Mouse (Mus musculus) neural tube, embryonic 11.5 days (tissue): ENCODE results near the gene Klrb1b. TPM values are rescaled to one million over a fixed set of nuclear protein-coding genes. Genes with fewer than 3 reads are reported as not detected.
A peak's percentile ranks its signal among the peaks of the same experiment; 100 is the strongest.

Experiments
- ATAC-seq: fragments of 200-750 bp; cut with Nextera tagmentation; 2 replicates; pipeline ENCODE4 v1.8.0; 2017; ENCODE audit warnings: moderate number of reproducible peaks, mild to moderate bottlenecking, moderate TSS enrichment, moderate library complexity; ENCODE audit not compliant: insufficient read depth, low FRiP score, low TSS enrichment
- DNase-seq: peaks from one replicate; pipeline ENCODE4 v3.0.0-alpha.2; 2015; ENCODE audit warnings: low spot score
- H3K27ac ChIP-seq: fragments of 300-500 bp; sonication (generic); 2 replicates; pipeline ENCODE4 v1.5.1; 2014; ENCODE audit warnings: low read depth, mild to moderate bottlenecking, low read length
- H3K27me3 ChIP-seq: fragments of 300-500 bp; sonication (generic); 2 replicates; pipeline ENCODE4 v1.6.1; 2014; ENCODE audit warnings: mild to moderate bottlenecking, low read length, mixed read lengths; ENCODE audit not compliant: control insufficient read depth, insufficient read depth
- H3K36me3 ChIP-seq: fragments of 300-500 bp; sonication (generic); 2 replicates; pipeline ENCODE4 v1.6.1; 2014; ENCODE audit warnings: mild to moderate bottlenecking, low read length, moderate library complexity, mixed read lengths; ENCODE audit not compliant: control insufficient read depth, insufficient read depth
- H3K4me1 ChIP-seq: fragments of 300-500 bp; sonication (generic); 2 replicates; pipeline ENCODE4 v1.6.1; 2014; ENCODE audit warnings: low read length, mixed read lengths; ENCODE audit not compliant: control insufficient read depth, insufficient read depth
- H3K4me2 ChIP-seq: fragments of 300-500 bp; sonication (generic); 2 replicates; pipeline ENCODE4 v1.6.1; 2014; ENCODE audit warnings: low read depth, mild to moderate bottlenecking, moderate library complexity
- H3K4me3 ChIP-seq: fragments of 300-500 bp; sonication (generic); 2 replicates; pipeline ENCODE4 v1.5.1; 2014; ENCODE audit warnings: low read depth, low read length
- H3K9ac ChIP-seq: fragments of 300-500 bp; sonication (generic); 2 replicates; pipeline ENCODE4 v1.6.1; 2014; ENCODE audit warnings: mild to moderate bottlenecking, low read length
- H3K9me3 ChIP-seq: fragments of 300-500 bp; sonication (generic); 2 replicates; pipeline ENCODE4 v1.6.1; 2016; ENCODE audit warnings: low read length; ENCODE audit not compliant: control insufficient read depth
- WGBS: fragments of 180-500 bp; shearing (Covaris S2); extraction: QIAGEN DNeasy Blood & Tissue Kit; methylation state at CpG from one replicate; pipeline ENCODE4 v1.1.7; 2014; 5-methylcytosine and 5-hydroxymethylcytosine counted together
- polyA plus RNA-seq: library from polyadenylated mRNA; unstranded; fragments of >200 nt; fragmentation: Nextera tagmentation; extraction: Ambion mirVana; gene quantifications from 2 replicates; pipeline ENCODE4 v1.2.1, GENCODE M21; 2014

Gene Klrb1b
- 0.16 TPM in 1 of 2 replicates, not detected in the other for polyA plus RNA-seq

GRCm38 (mm10) chr6:128826132-128826531 is at the start of gene Klrb1b, which contains the start of gene Gm44511:
Klrb1b (minus strand) TSS chr6:128826331.
Gm44511 (minus strand) TSS chr6:128826315.
- WGBS = 93% methylated on average over 6 of the region's 6 CpGs
- H3K9me3 ChIP-seq = no peaks in the 10 kb centered on the region
- DNase-seq (no peak), ATAC-seq (no peak)
- no peaks in the 10 kb centered on the region for H3K36me3 ChIP-seq
- H3K4me2 ChIP-seq = no peak within 1 kb of the TSS
- no peak within 1 kb of the TSS for H3K27ac ChIP-seq
- H3K4me3 ChIP-seq = no peak within 1 kb of the TSS
- no peak within 1 kb of the TSS for H3K9ac ChIP-seq
- no peaks in the 10 kb centered on the region for H3K27me3 ChIP-seq
- H3K4me1 ChIP-seq = no peaks in the 10 kb centered on the region

DNA sequence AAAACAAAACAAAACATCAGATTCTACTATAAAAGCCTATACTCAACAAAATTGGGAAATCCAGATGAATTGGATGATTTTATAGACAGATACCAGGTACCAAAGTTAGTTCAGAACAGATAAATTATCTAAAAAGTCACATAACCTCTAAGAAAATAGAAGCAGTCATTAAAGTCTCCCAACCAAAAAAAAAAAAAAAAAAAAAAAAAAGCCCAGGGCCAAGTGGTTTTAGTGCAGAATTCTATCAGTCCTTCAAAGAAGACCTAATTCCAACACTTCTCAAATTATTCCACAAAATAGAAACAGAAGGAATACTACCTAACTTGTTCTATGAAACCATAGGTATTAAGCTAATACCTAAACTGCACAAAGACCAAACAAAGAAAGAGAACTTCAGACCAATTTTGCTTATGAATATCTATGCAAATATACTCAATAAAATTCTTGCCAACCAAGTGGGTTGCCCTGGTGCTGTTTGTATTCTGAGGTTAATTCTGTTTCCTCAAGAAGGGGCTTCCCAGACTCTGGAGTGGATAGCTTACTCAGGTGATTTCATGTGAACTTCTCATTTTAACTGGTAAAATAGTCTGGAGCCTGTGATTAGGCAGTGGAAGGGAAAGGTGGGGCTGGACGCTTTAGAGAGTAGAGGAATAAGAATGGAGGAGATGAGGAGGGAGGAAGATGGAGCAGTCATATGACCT is 45.9 kb upstream of the Klrb1b start:
- Histone ChIP-seq H3K36me3 (no peaks in the 10 kb centered on the region), H3K27ac (no peak overlapping the region), H3K27me3 (no peaks in the 10 kb centered on the region), H3K4me2 (no peak overlapping the region), H3K9me3 (no peaks in the 10 kb centered on the region), H3K9ac (no peak overlapping the region), H3K4me3 (no peak overlapping the region), H3K4me1 (no peaks in the 10 kb centered on the region)
- WGBS = 92% methylated on average over 1 of the region's 1 CpGs
- ATAC-seq (no peak), DNase-seq (no peak)

DNA sequence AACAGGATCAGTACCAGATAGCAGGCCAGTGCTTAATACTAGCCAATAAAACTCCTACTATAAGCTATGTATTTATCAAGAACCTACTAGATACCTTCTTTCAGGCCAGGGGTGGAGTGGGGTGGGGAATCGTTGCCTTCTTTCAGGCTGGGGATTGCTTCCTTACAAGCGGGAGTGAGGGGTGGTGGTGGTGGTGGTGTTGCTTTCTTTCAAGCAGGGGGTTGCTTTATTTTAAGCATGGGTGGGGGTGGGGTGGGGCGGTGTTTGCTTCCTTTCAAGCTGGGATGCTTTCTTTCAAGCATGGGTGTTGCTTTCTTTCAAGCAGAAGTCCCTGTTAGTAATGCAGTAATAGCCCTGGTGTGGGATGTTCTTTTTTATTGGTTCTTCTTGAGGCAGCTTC is 42.7 kb upstream of the Klrb1b start:
- Histone ChIP-seq H3K27ac (no peak overlapping the region), H3K4me2 (no peak overlapping the region), H3K9me3 (no peaks in the 10 kb centered on the region), H3K36me3 (no peaks in the 10 kb centered on the region), H3K9ac (no peak overlapping the region), H3K4me1 (no peaks in the 10 kb centered on the region), H3K4me3 (no peak overlapping the region), H3K27me3 (no peaks in the 10 kb centered on the region)
- ATAC-seq = no peak
- WGBS = 5% methylated on average over 3 of the region's 3 CpGs
- DNase-seq = no peak

GRCm38 (mm10) chr6:128857976-128858375 is 31.8 kb upstream of the Klrb1b start:
- Histone ChIP-seq H3K9ac (no peak overlapping the region), H3K4me2 (no peak overlapping the region), H3K36me3 (no peaks in the 10 kb centered on the region), H3K9me3 (no peaks in the 10 kb centered on the region), H3K27me3 (no peaks in the 10 kb centered on the region), H3K4me1 (no peaks in the 10 kb centered on the region), H3K27ac (no peak overlapping the region), H3K4me3 (no peak overlapping the region)
- 85% methylated on average over 2 of the region's 2 CpGs for WGBS
- ATAC-seq = no peak
- DNase-seq = no peak

DNA sequence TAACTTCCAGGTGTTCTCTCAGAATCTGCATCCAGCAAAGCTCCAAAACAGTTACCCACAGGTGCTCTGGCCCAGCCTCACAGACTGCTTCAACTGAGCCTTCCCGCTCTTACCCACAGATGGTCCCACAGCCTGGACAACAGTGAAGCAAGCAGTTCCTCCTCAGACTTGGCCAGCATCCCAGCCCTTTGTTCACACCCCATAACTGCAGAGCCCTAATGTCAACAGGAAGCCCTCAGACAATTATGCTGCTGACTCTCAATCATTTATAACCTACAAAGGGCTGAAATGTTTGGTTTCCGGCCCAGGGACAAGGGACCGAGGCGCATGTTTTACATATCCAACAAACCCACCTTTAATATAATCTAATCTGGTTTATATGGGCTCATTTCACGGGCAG is 30.1 kb upstream of the Klrb1b start:
- H3K9me3 ChIP-seq = no peaks in the 10 kb centered on the region
- H3K4me2 ChIP-seq = no peak overlapping the region
- WGBS = 86% methylated on average over 5 of the region's 5 CpGs
- H3K4me3 ChIP-seq = no peak overlapping the region
- no peaks in the 10 kb centered on the region for H3K4me1 ChIP-seq
- no peak for DNase-seq
- no peak for ATAC-seq
- H3K9ac ChIP-seq = no peak overlapping the region
- no peak overlapping the region for H3K27ac ChIP-seq
- no peaks in the 10 kb centered on the region for H3K36me3 ChIP-seq
- no peaks in the 10 kb centered on the region for H3K27me3 ChIP-seq

DNA sequence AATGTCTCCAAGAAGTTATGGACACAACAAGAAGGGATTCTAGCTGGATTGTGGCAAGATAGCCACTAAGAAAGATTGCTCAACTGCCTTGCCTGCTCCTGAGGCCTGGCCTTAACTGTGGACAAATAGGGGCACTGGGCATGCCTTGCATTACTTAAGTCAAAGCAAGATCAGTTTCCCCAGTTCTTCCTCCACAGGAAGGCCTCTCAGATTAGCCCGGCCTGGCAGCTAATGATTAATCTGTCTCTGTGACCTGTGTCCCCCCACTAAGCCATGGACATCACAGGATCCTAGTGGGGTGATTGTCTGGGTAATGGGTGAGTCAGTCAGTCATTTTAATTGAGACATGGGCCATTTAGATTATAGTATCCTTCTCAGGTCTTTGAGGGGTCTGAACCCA is 29.3 kb upstream of the Klrb1b start:
- no peak overlapping the region for H3K27ac ChIP-seq
- H3K36me3 ChIP-seq = no peaks in the 10 kb centered on the region
- DNase-seq = no peak
- no peaks in the 10 kb centered on the region for H3K27me3 ChIP-seq
- no peak overlapping the region for H3K9ac ChIP-seq
- H3K4me1 ChIP-seq = no peaks in the 10 kb centered on the region
- H3K4me2 ChIP-seq = no peak overlapping the region
- H3K4me3 ChIP-seq = no peak overlapping the region
- 65% methylated on average over 1 of the region's 1 CpGs for WGBS
- ATAC-seq = no peak
- H3K9me3 ChIP-seq = no peaks in the 10 kb centered on the region

DNA sequence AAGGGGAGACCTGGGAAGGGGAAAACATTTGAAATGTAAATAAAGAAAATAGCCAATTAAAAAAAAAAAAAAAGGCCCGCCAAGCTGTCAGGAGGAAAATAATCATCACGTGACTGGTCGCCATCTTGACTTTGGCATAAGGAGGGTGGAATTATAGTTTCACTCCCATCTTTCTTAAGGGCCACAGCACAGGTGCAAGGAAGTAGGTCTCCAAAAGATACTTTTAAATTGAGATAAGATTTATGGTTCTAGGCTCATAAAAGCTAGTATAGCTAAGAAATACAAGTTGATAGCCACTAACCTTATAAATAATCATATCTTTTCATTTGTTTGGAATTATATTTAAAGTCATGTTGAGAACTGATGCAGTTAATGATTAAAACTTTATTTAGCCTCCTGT is 28.8 kb upstream of the Klrb1b start:
- H3K9me3 ChIP-seq = no peaks in the 10 kb centered on the region
- H3K9ac ChIP-seq = no peak overlapping the region
- no peaks in the 10 kb centered on the region for H3K36me3 ChIP-seq
- H3K27ac ChIP-seq = no peak overlapping the region
- no peak overlapping the region for H3K4me2 ChIP-seq
- ATAC-seq = no peak
- 100% methylated on average over 3 of the region's 3 CpGs for WGBS
- DNase-seq = no peak
- H3K4me1 ChIP-seq = no peaks in the 10 kb centered on the region
- no peak overlapping the region for H3K4me3 ChIP-seq
- H3K27me3 ChIP-seq = no peaks in the 10 kb centered on the region

- Histone ChIP-seq H3K4me2 (no peak overlapping the region), H3K4me3 (no peak overlapping the region), H3K9me3 (no peaks in the 10 kb centered on the region), H3K4me1 (no peaks in the 10 kb centered on the region), H3K27ac (no peak overlapping the region), H3K9ac (no peak overlapping the region; the same call in 1 of the 2 replicates), H3K36me3 (no peaks in the 10 kb centered on the region), H3K27me3 (no peaks in the 10 kb centered on the region)
- ATAC-seq = peak; percentile 80
- WGBS = 44% methylated on average over 12 of the region's 12 CpGs
- DNase-seq = peak; percentile 63
These were observed 28.1 kb upstream of the Klrb1b start for GRCm38 (mm10) chr6:128854024-128854820.

GRCm38 (mm10) chr6:128852766-128853165 is 26.6 kb upstream of the Klrb1b start:
- Histone ChIP-seq H3K4me1 (no peaks in the 10 kb centered on the region), H3K9ac (no peak overlapping the region), H3K9me3 (no peaks in the 10 kb centered on the region), H3K36me3 (no peaks in the 10 kb centered on the region), H3K27me3 (no peaks in the 10 kb centered on the region), H3K4me2 (no peak overlapping the region), H3K4me3 (no peak overlapping the region), H3K27ac (no peak overlapping the region)
- ATAC-seq (no peak), DNase-seq (no peak)
- WGBS = 88% methylated on average over 3 of the region's 3 CpGs
